Mouse (Mus musculus) liver, postnatal 0 days (tissue): ENCODE measurements around the gene Zfp503. TPM values are rescaled to one million over a fixed set of nuclear protein-coding genes. Genes with fewer than 3 reads are reported as not detected.

ENCODE experiments used
- ATAC-seq: fragments of 200-750 bp; cut with Nextera tagmentation; 2 replicates; pipeline ENCODE4 v1.8.0; 2017; ENCODE audit warnings: mild to moderate bottlenecking, moderate library complexity
- DNase-seq: peaks from one replicate; pipeline ENCODE4 v3.0.0-alpha.2; 2016
- H3K27ac ChIP-seq: fragments of 300-500 bp; sonication (generic); 2 replicates; pipeline ENCODE4 v1.5.1; 2014; ENCODE audit warnings: antibody characterized with exemption, moderate library complexity, mild to moderate bottlenecking, low read depth
- H3K27me3 ChIP-seq: fragments of 300-500 bp; sonication (generic); 2 replicates; pipeline ENCODE4 v1.6.1; 2014; ENCODE audit warnings: low read length, control low read depth, mixed read lengths; ENCODE audit not compliant: insufficient read depth
- H3K36me3 ChIP-seq: fragments of 300-500 bp; sonication (generic); replicated peaks from 2 replicates; pipeline ENCODE4 v1.6.1; 2014; ENCODE audit warnings: mild to moderate bottlenecking, control low read depth, low read length, moderate library complexity, mixed read lengths; ENCODE audit not compliant: insufficient read depth
- H3K4me1 ChIP-seq: fragments of 300-500 bp; sonication (generic); 2 replicates; pipeline ENCODE4 v1.6.1; 2014; ENCODE audit warnings: antibody characterized with exemption, mild to moderate bottlenecking, control low read depth; ENCODE audit not compliant: insufficient read depth
- H3K4me2 ChIP-seq: fragments of 300-500 bp; sonication (generic); 2 replicates; pipeline ENCODE4 v1.6.1; 2014; ENCODE audit warnings: low read depth, mild to moderate bottlenecking, low read length, moderate library complexity, mixed read lengths
- H3K4me3 ChIP-seq: fragments of 300-500 bp; sonication (generic); 2 replicates; pipeline ENCODE4 v1.5.1; 2014; ENCODE audit warnings: low read depth, low read length
- H3K9ac ChIP-seq: fragments of 300-500 bp; sonication (generic); replicated peaks from 2 replicates; pipeline ENCODE4 v1.6.1; 2014; ENCODE audit warnings: mild to moderate bottlenecking, moderate library complexity
- H3K9me3 ChIP-seq: fragments of 300-500 bp; sonication (generic); 2 replicates; pipeline ENCODE4 v1.6.1; 2016; ENCODE audit warnings: mild to moderate bottlenecking, control low read depth, low read length, mixed read lengths
- CTCF ChIP-seq: sonication (generic); IDR thresholded peaks from 2 replicates; pipeline ENCODE4 v1.5.1; 2016; ENCODE audit warnings: antibody characterized with exemption, low read depth
- EP300 ChIP-seq: IDR thresholded peaks from 2 replicates; pipeline ENCODE4 v1.6.1; 2016; ENCODE audit warnings: antibody characterized with exemption, low read depth, mild to moderate bottlenecking
- WGBS: fragments of 180-500 bp; shearing (Covaris S2); extraction: QIAGEN DNeasy Blood & Tissue Kit; methylation state at CpG from one replicate; pipeline ENCODE4 v1.1.7; 2014; ENCODE audit not compliant: insufficient replicate concordance; 5-methylcytosine and 5-hydroxymethylcytosine counted together
- polyA plus RNA-seq: library from polyadenylated mRNA; unstranded; fragments of >200 nt; fragmentation: Nextera tagmentation; extraction: Ambion mirVana; gene quantifications from 2 replicates; pipeline ENCODE4 v1.2.1, GENCODE M21; 2015

Zfp503 gene
- polyA plus RNA-seq, 1 experiment from 2014 or later, result 0.99 TPM

GRCm38 (mm10) chr14:21982096-21982591, 7.3 kb downstream of the Zfp503 start:
- no peak for TF ChIP-seq CTCF
- no peak for TF ChIP-seq EP300
- H3K9ac ChIP-seq, result no peak overlapping the region
- ATAC-seq (no peak), DNase-seq (no peak)
- no peak overlapping the region for H3K4me2 ChIP-seq
- peaks cover 16% of the 10 kb centered on the region for H3K4me1 ChIP-seq
- H3K9me3 ChIP-seq, result no peaks in the 10 kb centered on the region
- H3K4me3 ChIP-seq, result no peak overlapping the region
- no peaks in the 10 kb centered on the region for H3K36me3 ChIP-seq
- no peak overlapping the region for H3K27ac ChIP-seq
- WGBS, result 28% methylated on average over 14 of the region's 14 CpGs
- H3K27me3 ChIP-seq, result peaks cover 61% of the 10 kb centered on the region

- peak; percentile 81 for TF ChIP-seq CTCF
- no peak for TF ChIP-seq EP300
- WGBS, result 3% methylated on average over 19 of the region's 22 CpGs
- H3K9ac ChIP-seq, result no peak overlapping the region
- H3K27ac ChIP-seq, result no peak overlapping the region
- H3K36me3 ChIP-seq, result no peaks in the 10 kb centered on the region
- H3K27me3 ChIP-seq, result peaks cover 54% of the 10 kb centered on the region
- H3K4me3 ChIP-seq, result no peak overlapping the region
- peaks cover 16% of the 10 kb centered on the region for H3K4me1 ChIP-seq
- 0 out of 2 replicates have a peak, but pooled peaks have one; percentile 31 for ATAC-seq
- peak overlapping the region; percentile 40; the same call in 1 of the 2 replicates for H3K4me2 ChIP-seq
- peak; percentile 75 for DNase-seq
- H3K9me3 ChIP-seq, result no peaks in the 10 kb centered on the region
These were observed 7.9 kb downstream of the Zfp503 start for GRCm38 (mm10) chr14:21981462-21981861.

GRCm38 (mm10) chr14:21968978-21969377, 20.4 kb downstream of the Zfp503 start:
- no peaks in the 10 kb centered on the region for H3K9me3 ChIP-seq
- no peaks in the 10 kb centered on the region for H3K27me3 ChIP-seq
- DNase-seq, result peak; percentile 70
- H3K9ac ChIP-seq, result no peak overlapping the region
- no peaks in the 10 kb centered on the region for H3K36me3 ChIP-seq
- no peaks in the 10 kb centered on the region for H3K4me1 ChIP-seq
- no peak overlapping the region for H3K4me2 ChIP-seq
- H3K27ac ChIP-seq, result no peak overlapping the region
- 32% methylated on average over 4 of the region's 4 CpGs for WGBS
- TF ChIP-seq EP300 (no peak), CTCF (peak; percentile 69)
- ATAC-seq, result no peak
- no peak overlapping the region for H3K4me3 ChIP-seq

GRCm38 (mm10) chr14:21967375-21968010, 21.9 kb downstream of the Zfp503 start:
- H3K4me2 ChIP-seq, result no peak overlapping the region
- H3K4me1 ChIP-seq, result no peaks in the 10 kb centered on the region
- 74% methylated on average over 12 of the region's 12 CpGs for WGBS
- DNase-seq (no peak), ATAC-seq (no peak)
- H3K9me3 ChIP-seq, result no peaks in the 10 kb centered on the region
- no peaks in the 10 kb centered on the region for H3K36me3 ChIP-seq
- H3K4me3 ChIP-seq, result no peak overlapping the region
- TF ChIP-seq EP300 (no peak), CTCF (no peak)
- H3K9ac ChIP-seq, result no peak overlapping the region
- H3K27ac ChIP-seq, result no peak overlapping the region
- H3K27me3 ChIP-seq, result no peaks in the 10 kb centered on the region

- Histone ChIP-seq H3K9me3 (no peaks in the 10 kb centered on the region), H3K9ac (no peak overlapping the region), H3K36me3 (no peaks in the 10 kb centered on the region), H3K27me3 (no peaks in the 10 kb centered on the region), H3K4me1 (no peaks in the 10 kb centered on the region), H3K27ac (no peak overlapping the region), H3K4me3 (no peak overlapping the region), H3K4me2 (no peak overlapping the region)
- WGBS, result 46% methylated on average over 5 of the region's 5 CpGs
- ATAC-seq (no peak), DNase-seq (no peak)
- TF ChIP-seq EP300, result no peak
- TF ChIP-seq CTCF, result no peak
These were observed 23.1 kb downstream of the Zfp503 start for GRCm38 (mm10) chr14:21966276-21966675.

- ATAC-seq (no peak), DNase-seq (no peak)
- Histone ChIP-seq H3K4me1 (no peaks in the 10 kb centered on the region), H3K9ac (no peak overlapping the region), H3K9me3 (no peaks in the 10 kb centered on the region), H3K36me3 (no peaks in the 10 kb centered on the region), H3K27me3 (no peaks in the 10 kb centered on the region), H3K4me2 (no peak overlapping the region), H3K4me3 (no peak overlapping the region), H3K27ac (no peak overlapping the region)
- 65% methylated on average over 22 of the region's 22 CpGs for WGBS
- TF ChIP-seq EP300 (no peak), CTCF (no peak)
These were observed 26.9 kb downstream of the Zfp503 start for GRCm38 (mm10) chr14:21962381-21963050.
